Mouse (Mus musculus): ENCODE measurements at regions not wholly inside any gene's neighbourhood (a gene's known extent, or its start where the extent isn't known, plus 50 kb on each side); places are given as distances from the start of the nearest gene placed in this dataset.

DNA sequence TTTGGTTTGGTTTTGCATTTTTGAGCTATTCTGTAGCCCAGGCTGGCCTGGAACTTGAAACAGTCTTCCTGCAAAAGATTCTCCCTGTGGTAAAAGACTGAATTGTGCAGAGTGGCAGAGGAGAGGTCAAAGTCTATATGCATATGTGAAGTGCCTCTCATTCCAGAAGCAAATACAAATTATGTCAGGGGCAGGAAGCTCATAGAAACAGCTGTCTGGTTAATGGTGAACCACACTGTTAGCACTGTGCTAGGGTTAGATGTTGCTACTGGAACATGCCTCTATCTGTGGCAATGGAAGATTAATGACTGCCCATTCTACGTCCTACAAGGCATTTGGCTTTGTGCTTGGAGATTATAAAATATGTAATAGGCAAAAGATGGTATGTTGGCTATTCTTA is 144.4 kb upstream of the Slc35f3 start:
- TF ChIP-seq CTCF (IDR thresholded peaks at IDR 0.05; ENCODE audit: extremely low read depth, insufficient read depth, low read length) (no peak), POLR2A (IDR thresholded peaks at IDR 0.05; ENCODE audit: extremely low read depth, insufficient read depth, low read length) (no peak)

Measured in cortical plate, adult 2 months (tissue).